In the genomic region with DNA sequence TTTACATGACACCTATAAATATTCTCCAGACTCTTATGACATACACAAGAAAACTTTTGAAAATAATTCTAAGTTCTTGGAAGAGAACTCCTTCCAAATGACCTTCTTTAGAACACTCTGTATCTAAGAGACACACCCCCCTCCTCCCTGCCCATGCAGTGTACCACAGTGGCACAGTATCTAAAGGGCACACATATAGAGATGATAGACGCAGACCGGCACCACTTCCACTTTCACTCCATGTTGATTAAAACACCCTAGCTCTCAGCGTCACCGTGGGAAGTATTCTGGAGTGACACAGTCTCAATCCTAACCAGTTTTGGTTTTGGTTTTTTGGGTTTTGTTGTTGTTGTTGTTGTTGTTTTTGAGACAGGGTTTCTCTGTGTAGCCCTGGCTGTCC, we compare ENCODE assay signal across 10 mouse cellular contexts. TPM values are rescaled to one million over a fixed set of nuclear protein-coding genes. Genes with fewer than 3 reads are reported as not detected.
DNase-seq lines count a peak whose midpoint lies in the region; ATAC-seq lines count a peak whose summit lies in the region.
"Had no signal": no experiment of that assay in that cellular context is flagged by ENCODE, and none has a peak within 500 bp of the region (broad histone marks: within the 10 kb centered on the region; RNA-seq: fewer than 3 reads in every experiment).

No protein-coding gene starts in this region.

- no peaks in the 10 kb centered on the region for H3K27me3 ChIP-seq in hindbrain, embryonic 12.5 days
- no peaks in the 10 kb centered on the region for H3K27me3 ChIP-seq in hindbrain, embryonic 16.5 days (replicated peaks; ENCODE audit: control insufficient read depth, insufficient read depth, low read length)
- H3K27me3 ChIP-seq: heart, embryonic 15.5 days had no signal

- no peak for ATAC-seq in hindbrain, embryonic 12.5 days (ENCODE audit: low FRiP score)
- ATAC-seq in hindbrain, embryonic 16.5 days, result no peak
- ATAC-seq in CD4-positive, CD25-positive, alpha-beta regulatory T cell, adult 4 months, result peak; percentile 33
- ATAC-seq in granulocyte monocyte progenitor cell, adult 5-6 weeks (replicated peaks; ENCODE audit: poor library complexity, severe bottlenecking), result peak; percentile 26

- DNase-seq in monocyte, adult 2 months (ENCODE audit: low read depth in 1 of 2, low spot score in 2 of 2), result peak; percentile 8 to 14
- DNase-seq in cerebellum, adult 18-20 months, result no peak
- no peak for DNase-seq in kidney, adult 18-20 months
- no peak for DNase-seq in gastrocnemius, postnatal 25 days
- DNase-seq: embryo, embryonic 11 days had no signal

- 91% methylated on average over 4 of the region's 4 CpGs for WGBS in hindbrain, embryonic 12.5 days
- WGBS in hindbrain, embryonic 16.5 days, result 89% methylated on average over 4 of the region's 4 CpGs

- H3K9me3 ChIP-seq in hindbrain, embryonic 12.5 days (replicated peaks), result no peaks in the 10 kb centered on the region
- no peaks in the 10 kb centered on the region for H3K9me3 ChIP-seq in hindbrain, embryonic 16.5 days (ENCODE audit: control insufficient read depth, low read length)
- H3K9me3 ChIP-seq: heart, embryonic 15.5 days had no signal

- H3K36me3 ChIP-seq in hindbrain, embryonic 12.5 days, result peaks cover under 1% of the 10 kb centered on the region; the same call in 1 of the 2 replicates
- no peaks in the 10 kb centered on the region for H3K36me3 ChIP-seq in hindbrain, embryonic 16.5 days (ENCODE audit: control insufficient read depth, insufficient read depth, low read length)
- H3K36me3 ChIP-seq: heart, embryonic 15.5 days had no signal

- peaks cover 47% of the 10 kb centered on the region for H3K4me1 ChIP-seq in hindbrain, embryonic 12.5 days
- H3K4me1 ChIP-seq in hindbrain, embryonic 16.5 days (ENCODE audit: control insufficient read depth, insufficient read depth, low read depth, low read length), result peaks cover 20% of the 10 kb centered on the region

- no peak overlapping the region for H3K4me3 ChIP-seq in hindbrain, embryonic 12.5 days
- H3K4me3 ChIP-seq in hindbrain, embryonic 16.5 days (ENCODE audit: low read length), result no peak overlapping the region
- H3K4me3 ChIP-seq: heart, embryonic 15.5 days had no signal

- H3K9ac ChIP-seq in hindbrain, embryonic 12.5 days, result no peak overlapping the region
- no peak overlapping the region for H3K9ac ChIP-seq in hindbrain, embryonic 16.5 days (ENCODE audit: low read depth, low read length)
- H3K9ac ChIP-seq: heart, embryonic 15.5 days had no signal

- H3K27ac ChIP-seq in hindbrain, embryonic 12.5 days, result no peak overlapping the region
- no peak overlapping the region for H3K27ac ChIP-seq in hindbrain, embryonic 16.5 days (ENCODE audit: low read depth, low read length)
- H3K27ac ChIP-seq: heart, embryonic 15.5 days had no signal

- H3K4me2 ChIP-seq in hindbrain, embryonic 12.5 days (replicated peaks), result peak overlapping the region; percentile 88; the same call in 1 of the 2 replicates
- H3K4me2 ChIP-seq in hindbrain, embryonic 16.5 days (ENCODE audit: low read length), result no peak overlapping the region
- H3K4me2 ChIP-seq: heart, embryonic 15.5 days had no signal

RNA-seq across cellular contexts. Expression of gene Tmem131l, which starts 3.1 kb away (rescaled TPM):
- 81.5 and 84.3 TPM in 2 replicates for polyA plus RNA-seq in hindbrain, embryonic 12.5 days (2016; fragmentation: Nextera tagmentation; extraction: Ambion mirVana)
- polyA plus RNA-seq in hindbrain, embryonic 16.5 days (2015; fragmentation: Nextera tagmentation; extraction: Ambion mirVana), result 34.6 and 45.2 TPM in 2 replicates
- 10 to 100 TPM; 41.2 to 45.2 TPM for polyA plus RNA-seq in CD4-positive, CD25-positive, alpha-beta regulatory T cell, adult 4 months (2017; shearing (Covaris generic))
- total RNA-seq in granulocyte monocyte progenitor cell, adult 5-6 weeks (2014; fragmentation: Nextera tagmentation), result 80.9 and 108 TPM in 2 replicates
- 25.6 and 31.9 TPM in 2 replicates for total RNA-seq in granulocyte monocyte progenitor cell, adult 5-6 weeks (2017)
- 10 to 100 TPM; 10.1 to 12.7 TPM for total RNA-seq in gastrocnemius, postnatal 25 days (2021)

Comparison
In these comparisons a context has a peak if more than half of its experiments do, and no peak if none do; other contexts are left out.
1. ATAC-seq: peak in CD4-positive, CD25-positive, alpha-beta regulatory T cell, adult 4 months (single experiment) and granulocyte monocyte progenitor cell, adult 5-6 weeks (single experiment); none in hindbrain, embryonic 12.5 days (single experiment) and hindbrain, embryonic 16.5 days (single experiment).
2. DNase-seq: peak in monocyte, adult 2 months (2 of 2); none in cerebellum, adult 18-20 months (0 of 2), kidney, adult 18-20 months (single experiment) and gastrocnemius, postnatal 25 days (single experiment).